Mouse (Mus musculus) central nervous system, embryonic 14 days (tissue): ENCODE data around the gene Acad9. TPM values are rescaled to one million over a fixed set of nuclear protein-coding genes. Genes with fewer than 3 reads are reported as not detected.

Experiments used
- polyA plus RNA-seq: library from polyadenylated mRNA; depleted of rRNA; stranded (reverse); fragments of >200 nt; gene quantifications from 2 replicates; pipeline ENCODE4 v1.2.3, GENCODE M21; 2012; rRNA removed

Acad9 gene
- 49.3 and 52.6 TPM in 2 replicates for polyA plus RNA-seq

GRCm38 (mm10) chr3:36065843-36066651 is at the start of gene Acad9:
Acad9 (plus strand) TSS chr3:36065979.

GRCm38 (mm10) chr3:36053447-36053846 is 12.3 kb upstream of the Acad9 start, which contains the start of gene Ccdc144b:
Ccdc144b (minus strand) TSS chr3:36053547.

Other genes starting within 250 kb of the Acad9 start
- gene Dcun1d1, start 128.5 kb upstream of the Acad9 start, polyA plus RNA-seq = 31.5 and 36.9 TPM in 2 replicates
- gene Mccc1, start 65.3 kb upstream of the Acad9 start, polyA plus RNA-seq = 25.2 and 26.2 TPM in 2 replicates
- gene Ccdc144b, start 12.4 kb upstream of the Acad9 start, polyA plus RNA-seq = not detected in 2 replicates
- 5.3 and 5.6 TPM in 2 replicates for gene D3Ertd254e, start 85.0 kb downstream of the Acad9 start, polyA plus RNA-seq
- 1.0 and 1.6 TPM in 2 replicates for gene Qrfpr, start 156.3 kb downstream of the Acad9 start, polyA plus RNA-seq